Mouse (Mus musculus) heart, postnatal 0 days (tissue): ENCODE results near the gene Pex5.

Experiments
- CTCF ChIP-seq: IDR thresholded peaks from 2 replicates; pipeline ENCODE4 v1.5.1; 2016; ENCODE audit warnings: antibody characterized with exemption, control low read depth, low read depth
- EP300 ChIP-seq: IDR thresholded peaks from 2 replicates; pipeline ENCODE4 v1.6.1; 2016; ENCODE audit warnings: antibody characterized with exemption, low read depth

DNA sequence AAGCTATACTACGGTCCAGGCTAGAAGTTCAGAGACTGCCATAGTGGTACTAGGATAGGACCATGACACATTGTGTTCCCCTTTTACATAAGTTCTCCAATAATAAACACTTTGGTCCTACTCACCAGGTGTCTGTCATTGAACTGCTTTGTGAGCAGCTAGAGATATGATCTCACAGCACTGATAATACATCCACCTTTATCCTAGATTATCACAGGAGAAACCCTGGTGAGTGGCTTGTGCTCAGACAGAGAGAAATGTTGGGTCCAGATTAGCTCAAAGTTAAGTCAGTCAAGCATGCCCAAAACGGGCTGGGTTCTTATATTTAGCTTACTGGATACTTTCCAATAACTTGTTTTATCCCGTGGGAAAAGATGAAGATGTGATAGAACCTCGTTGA, 40.2 kb downstream of the Pex5 start:
- TF ChIP-seq CTCF (no peak), EP300 (no peak)
